Mouse (Mus musculus) midbrain, embryonic 14.5 days (tissue): ENCODE measurements around the gene Ltbp3. TPM values are rescaled to one million over a fixed set of nuclear protein-coding genes. Genes with fewer than 3 reads are reported as not detected.

ENCODE experiments used
- ATAC-seq: fragments of 200-750 bp; cut with Nextera tagmentation; 2 replicates; pipeline ENCODE4 v1.8.0; 2017; ENCODE audit warnings: moderate number of reproducible peaks, moderate library complexity; ENCODE audit not compliant: low FRiP score, low TSS enrichment
- DNase-seq: peaks from one replicate; pipeline ENCODE4 v3.0.0-alpha.2; 2015
- H3K27ac ChIP-seq: fragments of 300-500 bp; sonication (generic); replicated peaks from 2 replicates; pipeline ENCODE4 v1.5.1; 2014; ENCODE audit warnings: mild to moderate bottlenecking, low read depth, low read length, moderate library complexity
- H3K27me3 ChIP-seq: fragments of 300-500 bp; sonication (generic); 2 replicates; pipeline ENCODE4 v1.6.1; 2014; ENCODE audit warnings: low read length, control low read depth, mixed read lengths; ENCODE audit not compliant: control insufficient read depth, insufficient read depth
- H3K36me3 ChIP-seq: fragments of 300-500 bp; sonication (generic); 2 replicates; pipeline ENCODE4 v1.6.1; 2014; ENCODE audit warnings: low read length, control low read depth; ENCODE audit not compliant: control insufficient read depth, insufficient read depth
- H3K4me1 ChIP-seq: fragments of 300-500 bp; sonication (generic); 2 replicates; pipeline ENCODE4 v1.6.1; 2014; ENCODE audit warnings: mild to moderate bottlenecking, antibody characterized with exemption, low read length, control low read depth; ENCODE audit not compliant: control insufficient read depth, insufficient read depth
- H3K4me2 ChIP-seq: fragments of 300-500 bp; sonication (generic); 2 replicates; pipeline ENCODE4 v1.6.1; 2014; ENCODE audit warnings: mild to moderate bottlenecking, low read length, moderate library complexity
- H3K4me3 ChIP-seq: fragments of 300-500 bp; sonication (generic); replicated peaks from 2 replicates; pipeline ENCODE4 v1.5.1; 2014; ENCODE audit warnings: low read depth, low read length
- H3K9ac ChIP-seq: fragments of 300-500 bp; sonication (generic); replicated peaks from 2 replicates; pipeline ENCODE4 v1.6.1; 2014; ENCODE audit warnings: mild to moderate bottlenecking, low read length, moderate library complexity
- H3K9me3 ChIP-seq: fragments of 300-500 bp; sonication (generic); 2 replicates; pipeline ENCODE4 v1.6.1; 2016; ENCODE audit warnings: low read length, control low read depth, mixed read lengths; ENCODE audit not compliant: control insufficient read depth
- WGBS: fragments of 180-500 bp; shearing (Covaris S2); extraction: QIAGEN DNeasy Blood & Tissue Kit; methylation state at CpG from one replicate; pipeline ENCODE4 v1.1.7; 2014; 5-methylcytosine and 5-hydroxymethylcytosine counted together
- polyA plus RNA-seq: library from polyadenylated mRNA; unstranded; fragments of >200 nt; fragmentation: Nextera tagmentation; extraction: Ambion mirVana; gene quantifications from 2 replicates; pipeline ENCODE4 v1.2.1, GENCODE M21; 2014

Gene Ltbp3
- polyA plus RNA-seq, 1 experiment from 2014 or later = 10.5 TPM

- H3K27ac ChIP-seq = peak overlapping the region; percentile 100
- WGBS = under 1% methylated on average over 67 of the region's 67 CpGs
- H3K4me1 ChIP-seq = peaks cover 36% of the 10 kb centered on the region
- peak overlapping the region; percentile 93 for H3K4me2 ChIP-seq
- DNase-seq (peak; percentile 100), ATAC-seq (peak; percentile 96)
- H3K27me3 ChIP-seq = no peaks in the 10 kb centered on the region
- H3K9ac ChIP-seq = peak overlapping the region; percentile 98
- H3K9me3 ChIP-seq = no peaks in the 10 kb centered on the region
- H3K36me3 ChIP-seq = peaks cover 8% of the 10 kb centered on the region
- H3K4me3 ChIP-seq = peak overlapping the region; percentile 74
These were observed 62.6 kb downstream of the Ltbp3 start for GRCm38 (mm10) chr19:5803041-5803880.

GRCm38 (mm10) chr19:5803881-5804279, 63.2 kb downstream of the Ltbp3 start:
- Histone ChIP-seq H3K36me3 (peaks cover 3% of the 10 kb centered on the region), H3K9ac (peak overlapping the region; percentile 72), H3K27me3 (no peaks in the 10 kb centered on the region), H3K4me3 (peak overlapping the region; percentile 74), H3K9me3 (no peaks in the 10 kb centered on the region), H3K4me1 (peaks cover 36% of the 10 kb centered on the region), H3K27ac (peak overlapping the region; percentile 100), H3K4me2 (peak overlapping the region; percentile 93)
- under 1% methylated on average over 16 of the region's 16 CpGs for WGBS
- DNase-seq (no peak), ATAC-seq (peak; percentile 43; the same call in 1 of the 2 replicates)

DNA sequence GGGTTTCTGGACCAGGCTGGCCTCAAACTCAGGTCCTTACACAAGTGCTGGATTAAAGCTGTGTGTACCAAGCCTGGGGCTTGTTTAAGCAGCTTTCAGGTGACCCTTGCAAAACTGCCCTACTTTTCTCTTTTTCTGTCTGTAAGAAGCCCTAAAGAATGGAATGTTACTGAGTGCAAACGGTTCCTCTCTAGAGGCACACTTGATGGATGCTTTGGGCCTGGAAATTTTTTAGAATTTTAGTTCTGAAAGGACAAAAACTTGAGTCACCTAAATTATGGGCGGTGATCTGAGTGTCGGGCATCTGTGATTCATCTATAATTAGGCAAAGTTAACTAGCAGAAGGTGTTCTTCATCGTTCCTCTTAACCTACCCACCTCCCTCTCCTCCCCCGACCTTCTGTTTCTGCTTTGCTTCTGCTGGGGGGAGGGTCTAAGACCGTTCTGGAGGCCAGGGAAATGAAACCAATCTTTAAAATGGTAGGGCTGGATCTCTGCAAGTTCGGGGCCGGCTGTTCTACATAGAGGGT, 63.7 kb downstream of the Ltbp3 start:
- DNase-seq (no peak), ATAC-seq (no peak)
- no peaks in the 10 kb centered on the region for H3K27me3 ChIP-seq
- H3K4me2 ChIP-seq = peak overlapping the region; percentile 93
- H3K27ac ChIP-seq = peak overlapping the region; percentile 100
- WGBS = 44% methylated on average over 8 of the region's 8 CpGs
- H3K4me3 ChIP-seq = 0 out of 2 replicates have a peak overlapping the region, but pooled peaks have one; percentile 74
- H3K36me3 ChIP-seq = no peaks in the 10 kb centered on the region
- peak overlapping the region; percentile 72 for H3K9ac ChIP-seq
- no peaks in the 10 kb centered on the region for H3K9me3 ChIP-seq
- peaks cover 36% of the 10 kb centered on the region for H3K4me1 ChIP-seq

DNA sequence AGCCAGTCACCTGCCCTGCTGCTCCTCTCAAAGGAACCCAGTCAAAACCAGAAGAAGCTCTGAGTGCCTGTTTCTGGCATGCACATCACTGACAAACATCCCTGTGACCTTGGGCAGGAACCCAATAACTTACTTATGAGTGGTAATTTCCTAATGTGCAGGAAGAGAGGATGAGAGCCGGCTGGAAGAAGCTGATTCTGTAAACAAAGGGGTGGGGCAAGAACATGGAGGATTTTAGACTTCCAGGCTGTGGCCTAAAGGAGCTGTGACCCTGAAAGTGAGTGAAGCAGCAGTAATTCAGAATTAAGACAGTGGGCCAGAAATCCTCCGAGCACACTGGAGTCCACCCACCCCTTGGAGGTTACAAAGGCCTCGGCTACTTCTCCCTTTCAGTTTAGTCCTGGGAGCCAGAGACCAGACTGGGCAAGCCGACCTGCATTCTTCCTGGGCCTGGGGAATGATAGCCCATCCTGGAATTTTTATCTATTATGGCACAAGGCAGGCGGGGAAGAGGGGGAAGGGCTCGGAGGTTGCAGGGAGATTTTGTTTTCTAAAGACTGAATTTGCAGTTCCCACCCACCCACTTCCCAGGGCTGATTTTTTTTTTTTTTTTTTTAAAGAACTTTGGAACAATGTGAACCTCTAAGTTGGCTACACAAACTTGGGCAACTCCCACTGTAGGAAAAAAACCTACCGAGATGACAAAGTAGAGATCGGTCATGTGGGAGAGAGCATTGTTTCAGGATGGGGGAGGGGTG, 65.5 kb downstream of the Ltbp3 start:
- H3K4me3 ChIP-seq = no peak overlapping the region
- ATAC-seq = no peak
- peak; percentile 20 for DNase-seq
- H3K27me3 ChIP-seq = no peaks in the 10 kb centered on the region
- H3K4me1 ChIP-seq = peaks cover 53% of the 10 kb centered on the region
- H3K27ac ChIP-seq = peak overlapping the region; percentile 33
- H3K4me2 ChIP-seq = no peak overlapping the region; the same call in 1 of the 2 replicates
- H3K9ac ChIP-seq = no peak overlapping the region; the same call in 1 of the 2 replicates
- no peaks in the 10 kb centered on the region for H3K9me3 ChIP-seq
- H3K36me3 ChIP-seq = no peaks in the 10 kb centered on the region
- 4% methylated on average over 8 of the region's 8 CpGs for WGBS

GRCm38 (mm10) chr19:5806809-5807205, 66.1 kb downstream of the Ltbp3 start:
- ATAC-seq (no peak), DNase-seq (no peak)
- Histone ChIP-seq H3K9me3 (no peaks in the 10 kb centered on the region), H3K4me2 (no peak overlapping the region), H3K9ac (no peak overlapping the region), H3K27me3 (no peaks in the 10 kb centered on the region), H3K36me3 (no peaks in the 10 kb centered on the region), H3K4me3 (no peak overlapping the region), H3K27ac (peak overlapping the region; percentile 33; the same call in 1 of the 2 replicates), H3K4me1 (peaks cover 59% of the 10 kb centered on the region)
- 22% methylated on average over 6 of the region's 6 CpGs for WGBS

DNA sequence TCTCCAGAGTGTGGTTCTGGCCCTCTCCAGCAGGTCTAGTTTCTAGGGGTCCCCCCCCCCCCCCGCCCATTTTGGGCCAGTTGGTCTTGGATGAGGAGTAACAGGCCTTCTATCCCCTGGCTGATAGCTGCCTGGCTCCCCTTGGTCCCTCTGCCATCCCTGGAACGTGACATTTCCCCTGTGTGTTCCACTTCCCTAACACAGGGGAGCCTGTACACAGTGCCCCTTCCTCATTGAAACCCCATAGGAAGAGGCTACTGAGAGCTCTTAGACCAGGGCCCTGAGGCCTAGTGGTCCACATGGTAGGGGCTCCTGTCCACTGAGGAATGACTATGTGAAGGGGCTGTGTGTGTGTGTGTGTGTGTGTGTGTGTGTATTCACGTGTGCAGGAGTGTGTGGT, 67.0 kb downstream of the Ltbp3 start:
- 63% methylated on average over 2 of the region's 3 CpGs for WGBS
- no peak overlapping the region for H3K27ac ChIP-seq
- DNase-seq = no peak
- H3K4me1 ChIP-seq = peaks cover 66% of the 10 kb centered on the region
- H3K36me3 ChIP-seq = no peaks in the 10 kb centered on the region
- no peak overlapping the region for H3K4me3 ChIP-seq
- no peak for ATAC-seq
- H3K9ac ChIP-seq = no peak overlapping the region
- H3K9me3 ChIP-seq = no peaks in the 10 kb centered on the region
- H3K4me2 ChIP-seq = no peak overlapping the region
- no peaks in the 10 kb centered on the region for H3K27me3 ChIP-seq

Other genes starting within 250 kb of the Ltbp3 start
- 0.36 TPM in 2 replicates for gene 1700020D05Rik, start 237.1 kb upstream of the Ltbp3 start, polyA plus RNA-seq
- gene Snx32, start 230.4 kb upstream of the Ltbp3 start, polyA plus RNA-seq = 89.8 and 98.4 TPM in 2 replicates
- not detected in 2 replicates for gene Ovol1, start 180.3 kb upstream of the Ltbp3 start, polyA plus RNA-seq
- gene Ap5b1, start 172.9 kb upstream of the Ltbp3 start, polyA plus RNA-seq = 1.6 and 2.8 TPM in 2 replicates
- gene Rnaseh2c, start 139.0 kb upstream of the Ltbp3 start, polyA plus RNA-seq = 46.8 and 58.8 TPM in 2 replicates
- gene Kat5, start 130.7 kb upstream of the Ltbp3 start, polyA plus RNA-seq = 49.5 and 58.3 TPM in 2 replicates
- 30.0 and 30.2 TPM in 2 replicates for gene Rela, start 103.4 kb upstream of the Ltbp3 start, polyA plus RNA-seq
- gene Sipa1, start 77.2 kb upstream of the Ltbp3 start, polyA plus RNA-seq = 8.1 and 11.5 TPM in 2 replicates
- gene Map3k11, start 52.2 kb upstream of the Ltbp3 start, polyA plus RNA-seq = 6.8 and 12.1 TPM in 2 replicates
- gene Pcnx3, start 52.0 kb upstream of the Ltbp3 start, polyA plus RNA-seq = 33.6 and 34.4 TPM in 2 replicates
- gene Kcnk7, start 36.5 kb upstream of the Ltbp3 start, polyA plus RNA-seq = 0.21 and 0.28 TPM in 2 replicates
- 12.4 and 14.3 TPM in 2 replicates for gene Ehbp1l1, start 14.6 kb upstream of the Ltbp3 start, polyA plus RNA-seq
- 154 and 169 TPM in 2 replicates for gene Fam89b, start 11.3 kb upstream of the Ltbp3 start, polyA plus RNA-seq
- 73.5 and 78.2 TPM in 2 replicates for gene Scyl1, start 30.5 kb downstream of the Ltbp3 start, polyA plus RNA-seq
- gene Frmd8, start 134.4 kb downstream of the Ltbp3 start, polyA plus RNA-seq = 8.3 and 12.2 TPM in 2 replicates
- gene Slc25a45, start 136.9 kb downstream of the Ltbp3 start, polyA plus RNA-seq = 0.73 and 1.2 TPM in 2 replicates
- 9.9 and 10.8 TPM in 2 replicates for gene Tigd3, start 153.2 kb downstream of the Ltbp3 start, polyA plus RNA-seq
- 96.6 and 108 TPM in 2 replicates for gene Dpf2, start 172.1 kb downstream of the Ltbp3 start, polyA plus RNA-seq
- 12.3 and 16.2 TPM in 2 replicates for gene Cdc42ep2, start 183.9 kb downstream of the Ltbp3 start, polyA plus RNA-seq
- gene Pola2, start 223.3 kb downstream of the Ltbp3 start, polyA plus RNA-seq = 17.6 and 23.4 TPM in 2 replicates
- gene Slc22a20, start 245.2 kb downstream of the Ltbp3 start, polyA plus RNA-seq = not detected in 2 replicates